Mouse (Mus musculus): ENCODE measurements around the gene Rpusd4. TPM values are rescaled to one million over a fixed set of nuclear protein-coding genes. Genes with fewer than 3 reads are reported as not detected.

Gene Rpusd4
- polyA plus RNA-seq, 1 experiment from 2014 or later: 24.4 TPM

DNA sequence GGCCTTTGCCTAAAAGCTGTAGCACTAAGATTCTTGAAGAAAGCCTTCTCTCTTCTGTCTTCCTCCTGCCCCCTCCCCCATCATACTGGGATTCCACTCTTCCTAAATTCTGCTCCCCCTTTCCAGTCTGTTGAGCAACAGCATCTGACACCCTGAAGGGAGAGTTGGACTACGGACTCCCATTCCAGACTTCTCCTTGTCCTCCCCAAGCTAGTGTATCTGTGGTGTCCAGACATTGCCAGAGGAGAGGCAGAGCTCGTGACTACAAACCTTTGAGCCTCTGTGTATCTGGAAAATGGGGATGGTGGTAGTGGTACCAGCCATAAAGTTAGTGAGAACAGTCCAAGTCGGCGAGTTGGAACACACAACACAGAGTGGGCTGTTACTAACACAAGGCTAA lies 52.6 kb downstream of the Rpusd4 start:
- ATAC-seq (ENCODE audit: low FRiP score, low read depth): no peak
- H3K9ac ChIP-seq: no peak overlapping the region
- no peaks in the 10 kb centered on the region for H3K27me3 ChIP-seq (replicated peaks)
- peaks cover 24% of the 10 kb centered on the region for H3K4me1 ChIP-seq
- H3K4me2 ChIP-seq (replicated peaks): no peak overlapping the region
- 93% methylated on average over 4 of the region's 4 CpGs for WGBS
- H3K4me3 ChIP-seq: no peak overlapping the region
- H3K9me3 ChIP-seq: no peaks in the 10 kb centered on the region
- no peak overlapping the region for H3K27ac ChIP-seq
- H3K36me3 ChIP-seq: no peaks in the 10 kb centered on the region

DNA sequence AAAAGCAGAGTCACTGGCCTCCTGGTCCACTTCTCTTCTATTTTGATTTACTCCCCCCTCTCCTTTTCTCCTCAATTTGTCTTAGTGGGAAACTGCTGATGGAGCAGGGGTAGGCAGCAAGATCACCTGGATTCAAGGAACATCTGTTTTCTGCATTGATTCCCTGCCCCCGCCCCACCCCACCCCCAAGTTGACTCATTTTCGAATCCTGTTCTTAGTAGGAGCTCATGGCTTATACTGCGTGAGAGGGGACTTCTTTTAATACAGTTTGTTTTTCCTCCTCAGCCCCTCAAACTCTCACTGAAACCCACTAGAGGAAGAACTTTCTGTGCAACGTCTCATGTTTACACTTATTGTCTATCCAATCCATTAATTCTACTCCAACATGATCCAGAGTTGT lies 56.3 kb downstream of the Rpusd4 start:
- WGBS: 74% methylated on average over 4 of the region's 4 CpGs
- H3K4me2 ChIP-seq (replicated peaks): no peak overlapping the region
- no peaks in the 10 kb centered on the region for H3K9me3 ChIP-seq
- no peak overlapping the region for H3K9ac ChIP-seq
- peaks cover 15% of the 10 kb centered on the region for H3K27me3 ChIP-seq (replicated peaks)
- no peak for ATAC-seq (ENCODE audit: low FRiP score, low read depth)
- H3K27ac ChIP-seq: no peak overlapping the region
- H3K4me3 ChIP-seq: no peak overlapping the region
- no peaks in the 10 kb centered on the region for H3K36me3 ChIP-seq
- H3K4me1 ChIP-seq: peaks cover 6% of the 10 kb centered on the region

DNA sequence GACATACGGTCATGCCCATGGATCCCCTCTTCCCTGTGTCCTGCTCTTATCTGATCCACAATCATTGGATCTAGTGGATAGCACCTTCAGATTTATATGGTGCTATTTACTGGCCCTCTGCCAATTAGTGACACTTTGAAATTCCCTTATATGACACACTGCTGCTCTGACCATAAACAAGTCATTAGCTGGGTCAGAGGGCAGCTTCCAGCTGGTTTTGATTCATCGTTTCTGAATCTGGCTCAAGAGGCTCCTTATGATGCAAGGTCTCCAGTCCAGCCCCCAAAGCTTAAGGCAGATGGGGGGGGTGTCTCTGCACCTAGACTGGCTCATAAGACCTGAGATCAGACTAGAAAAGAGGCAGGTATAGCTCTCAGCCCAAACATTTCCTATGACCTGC lies 56.9 kb downstream of the Rpusd4 start:
- peaks cover 7% of the 10 kb centered on the region; the same call in 1 of the 2 replicates for H3K4me1 ChIP-seq

DNA sequence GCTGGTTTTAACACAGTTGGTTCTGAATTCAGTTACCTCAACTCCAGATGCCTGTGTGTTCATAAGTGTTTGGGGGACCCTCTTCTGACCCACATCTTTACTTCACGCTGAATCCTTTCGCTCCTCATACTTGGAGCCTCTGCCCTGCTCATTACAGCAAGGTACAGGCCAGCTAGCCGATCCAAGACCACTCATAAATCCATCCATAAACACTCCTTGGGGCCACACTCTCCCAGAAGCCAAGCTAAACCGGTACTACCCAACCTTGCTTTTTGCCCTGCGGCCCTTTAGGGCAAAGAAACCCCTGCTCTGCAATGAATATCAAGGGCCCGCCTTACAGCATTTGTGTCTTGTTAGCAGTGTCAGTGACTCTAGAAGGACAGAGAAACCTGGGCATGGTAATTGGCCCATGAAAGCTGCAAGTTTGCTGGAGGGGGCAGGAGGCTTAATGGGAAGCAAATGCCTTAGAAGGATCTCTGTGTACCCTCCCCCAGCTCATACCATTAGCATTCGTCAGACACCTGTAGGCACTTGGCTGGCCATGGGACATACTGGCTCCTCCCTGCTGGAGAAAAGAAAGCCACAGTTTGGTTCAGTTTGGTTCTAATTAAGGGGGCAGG lies 59.1 kb downstream of the Rpusd4 start:
- Histone ChIP-seq H3K27me3 (replicated peaks) (peaks cover 30% of the 10 kb centered on the region), H3K4me3 (no peak overlapping the region), H3K9me3 (no peaks in the 10 kb centered on the region)

More for the DNA sequence above, 56.9 kb downstream of the Rpusd4 start:
- Histone ChIP-seq H3K27me3 (replicated peaks) (peaks cover 20% of the 10 kb centered on the region), H3K9ac (no peak overlapping the region), H3K36me3 (no peaks in the 10 kb centered on the region), H3K9me3 (no peaks in the 10 kb centered on the region), H3K4me2 (replicated peaks) (no peak overlapping the region), H3K4me3 (no peak overlapping the region), H3K27ac (no peak overlapping the region)
- WGBS: 34% methylated on average over 2 of the region's 2 CpGs
- no peak for ATAC-seq (ENCODE audit: low FRiP score, low read depth)

More for the DNA sequence above, 59.1 kb downstream of the Rpusd4 start:
- Histone ChIP-seq H3K4me1 (peaks cover 27% of the 10 kb centered on the region), H3K27ac (no peak overlapping the region), H3K4me2 (replicated peaks) (no peak overlapping the region), H3K9ac (no peak overlapping the region), H3K36me3 (no peaks in the 10 kb centered on the region)
- no peak for ATAC-seq (ENCODE audit: low FRiP score, low read depth)
- WGBS: 50% methylated on average over 7 of the region's 7 CpGs

Other genes starting within 250 kb of the Rpusd4 start
- 11.5 and 11.8 TPM in 2 replicates for gene St3gal4, start 148.6 kb upstream of the Rpusd4 start, polyA plus RNA-seq (2016; fragmentation: Nextera tagmentation; extraction: Ambion mirVana)
- gene Dcps, start 91.8 kb upstream of the Rpusd4 start, polyA plus RNA-seq (2016; fragmentation: Nextera tagmentation; extraction: Ambion mirVana): 71.7 and 83.2 TPM in 2 replicates
- gene Srpr, start 67.7 kb upstream of the Rpusd4 start, polyA plus RNA-seq (2016; fragmentation: Nextera tagmentation; extraction: Ambion mirVana): 78.0 and 79.1 TPM in 2 replicates
- 9.7 and 10.5 TPM in 2 replicates for gene Tirap, start 67.6 kb upstream of the Rpusd4 start, polyA plus RNA-seq (2016; fragmentation: Nextera tagmentation; extraction: Ambion mirVana)
- gene Foxred1, start 56.8 kb upstream of the Rpusd4 start, polyA plus RNA-seq (2016; fragmentation: Nextera tagmentation; extraction: Ambion mirVana): 49.2 and 50.1 TPM in 2 replicates
- gene Fam118b, start 60 bp upstream of the Rpusd4 start, polyA plus RNA-seq (2016; fragmentation: Nextera tagmentation; extraction: Ambion mirVana): 68.3 and 68.4 TPM in 2 replicates
- 8.5 and 9.5 TPM in 2 replicates for gene Cdon, start 153.3 kb downstream of the Rpusd4 start, polyA plus RNA-seq (2016; fragmentation: Nextera tagmentation; extraction: Ambion mirVana)

All from neural tube, embryonic 12.5 days (tissue).